Mouse (Mus musculus): Measurements from ENCODE around the gene 9430015G10Rik. TPM values are rescaled to one million over a fixed set of nuclear protein-coding genes. Genes with fewer than 3 reads are reported as not detected.

9430015G10Rik gene
- polyA plus RNA-seq, 1 experiment, result 89.1 TPM

- TF ChIP-seq POLR2A (IDR thresholded peaks at IDR 0.05; ENCODE audit: control insufficient read depth, extremely low read depth, insufficient read depth, low read length, poor library complexity), result no peak
- TF ChIP-seq CTCF (IDR thresholded peaks at IDR 0.05; ENCODE audit: borderline replicate concordance, control insufficient read depth, extremely low read depth, insufficient read depth, low read length, poor library complexity), result no peak
- WGBS, result 26% methylated on average over 13 of the region's 13 CpGs
- H3K27ac ChIP-seq (ENCODE audit: control insufficient read depth, insufficient read depth, low read length), result peak overlapping the region; percentile 47; the same call in 1 of the 2 replicates
- no peaks in the 10 kb centered on the region for H3K27me3 ChIP-seq (ENCODE audit: control insufficient read depth, insufficient read depth, low read length)
- H3K4me1 ChIP-seq (replicated peaks; ENCODE audit: control insufficient read depth, insufficient read depth, low read length), result peaks cover 3% of the 10 kb centered on the region
- peak overlapping the region; percentile 51 for H3K4me3 ChIP-seq (ENCODE audit: control insufficient read depth, insufficient read depth, low read length)
- DNase-seq, result peak; percentile 22
- no peaks in the 10 kb centered on the region for H3K36me3 ChIP-seq (ENCODE audit: control insufficient read depth, insufficient read depth, low read length)
Measured at GRCm38 (mm10) chr4:156108606-156109546, 906 bp upstream of the 9430015G10Rik start.

GRCm38 (mm10) chr4:156124077-156124476, 14.3 kb downstream of the 9430015G10Rik start:
- no peaks in the 10 kb centered on the region for H3K27me3 ChIP-seq (ENCODE audit: control insufficient read depth, insufficient read depth, low read length)
- no peak for TF ChIP-seq CTCF (IDR thresholded peaks at IDR 0.05; ENCODE audit: borderline replicate concordance, control insufficient read depth, extremely low read depth, insufficient read depth, low read length, poor library complexity)
- TF ChIP-seq POLR2A (IDR thresholded peaks at IDR 0.05; ENCODE audit: control insufficient read depth, extremely low read depth, insufficient read depth, low read length, poor library complexity), result no peak
- no peak overlapping the region for H3K27ac ChIP-seq (ENCODE audit: control insufficient read depth, insufficient read depth, low read length)
- DNase-seq, result no peak
- no peaks in the 10 kb centered on the region for H3K4me1 ChIP-seq (replicated peaks; ENCODE audit: control insufficient read depth, insufficient read depth, low read length)
- no peak overlapping the region for H3K4me3 ChIP-seq (ENCODE audit: control insufficient read depth, insufficient read depth, low read length)
- 99% methylated on average over 7 of the region's 7 CpGs for WGBS
- H3K36me3 ChIP-seq (ENCODE audit: control insufficient read depth, insufficient read depth, low read length), result peaks cover 29% of the 10 kb centered on the region; the same call in 1 of the 2 replicates

GRCm38 (mm10) chr4:156125393-156125792, 15.6 kb downstream of the 9430015G10Rik start:
- no peak overlapping the region for H3K27ac ChIP-seq (ENCODE audit: control insufficient read depth, insufficient read depth, low read length)
- no peak for DNase-seq
- no peaks in the 10 kb centered on the region for H3K4me1 ChIP-seq (replicated peaks; ENCODE audit: control insufficient read depth, insufficient read depth, low read length)
- H3K27me3 ChIP-seq (ENCODE audit: control insufficient read depth, insufficient read depth, low read length), result no peaks in the 10 kb centered on the region
- peaks cover 15% of the 10 kb centered on the region; the same call in 1 of the 2 replicates for H3K36me3 ChIP-seq (ENCODE audit: control insufficient read depth, insufficient read depth, low read length)
- no peak for TF ChIP-seq POLR2A (IDR thresholded peaks at IDR 0.05; ENCODE audit: control insufficient read depth, extremely low read depth, insufficient read depth, low read length, poor library complexity)
- no peak for TF ChIP-seq CTCF (IDR thresholded peaks at IDR 0.05; ENCODE audit: borderline replicate concordance, control insufficient read depth, extremely low read depth, insufficient read depth, low read length, poor library complexity)
- WGBS, result 98% methylated on average over 6 of the region's 6 CpGs
- H3K4me3 ChIP-seq (ENCODE audit: control insufficient read depth, insufficient read depth, low read length), result no peak overlapping the region

GRCm38 (mm10) chr4:156126841-156127240, 17.1 kb downstream of the 9430015G10Rik start:
- TF ChIP-seq POLR2A (IDR thresholded peaks at IDR 0.05; ENCODE audit: control insufficient read depth, extremely low read depth, insufficient read depth, low read length, poor library complexity) (no peak), CTCF (IDR thresholded peaks at IDR 0.05; ENCODE audit: borderline replicate concordance, control insufficient read depth, extremely low read depth, insufficient read depth, low read length, poor library complexity) (no peak)
- no peak overlapping the region for H3K27ac ChIP-seq (ENCODE audit: control insufficient read depth, insufficient read depth, low read length)
- WGBS, result 89% methylated on average over 7 of the region's 7 CpGs

GRCm38 (mm10) chr4:156128746-156129145, 19.0 kb downstream of the 9430015G10Rik start:
- no peak for TF ChIP-seq CTCF (IDR thresholded peaks at IDR 0.05; ENCODE audit: borderline replicate concordance, control insufficient read depth, extremely low read depth, insufficient read depth, low read length, poor library complexity)
- no peak for TF ChIP-seq POLR2A (IDR thresholded peaks at IDR 0.05; ENCODE audit: control insufficient read depth, extremely low read depth, insufficient read depth, low read length, poor library complexity)
- Histone ChIP-seq H3K36me3 (ENCODE audit: control insufficient read depth, insufficient read depth, low read length) (0 out of 2 replicates have a peak, but pooled peaks cover 8% of the 10 kb centered on the region), H3K27ac (ENCODE audit: control insufficient read depth, insufficient read depth, low read length) (no peak overlapping the region), H3K4me1 (replicated peaks; ENCODE audit: control insufficient read depth, insufficient read depth, low read length) (no peaks in the 10 kb centered on the region), H3K27me3 (ENCODE audit: control insufficient read depth, insufficient read depth, low read length) (no peaks in the 10 kb centered on the region), H3K4me3 (ENCODE audit: control insufficient read depth, insufficient read depth, low read length) (no peak overlapping the region)
- 93% methylated on average over 5 of the region's 5 CpGs for WGBS
- no peak for DNase-seq

More at GRCm38 (mm10) chr4:156126841-156127240, 17.1 kb downstream of the 9430015G10Rik start:
- Histone ChIP-seq H3K4me1 (replicated peaks; ENCODE audit: control insufficient read depth, insufficient read depth, low read length) (no peaks in the 10 kb centered on the region), H3K4me3 (ENCODE audit: control insufficient read depth, insufficient read depth, low read length) (no peak overlapping the region), H3K27me3 (ENCODE audit: control insufficient read depth, insufficient read depth, low read length) (no peaks in the 10 kb centered on the region), H3K36me3 (ENCODE audit: control insufficient read depth, insufficient read depth, low read length) (peaks cover 8% of the 10 kb centered on the region; the same call in 1 of the 2 replicates)
- no peak for DNase-seq

- TF ChIP-seq CTCF (IDR thresholded peaks at IDR 0.05; ENCODE audit: borderline replicate concordance, control insufficient read depth, extremely low read depth, insufficient read depth, low read length, poor library complexity) (no peak), POLR2A (IDR thresholded peaks at IDR 0.05; ENCODE audit: control insufficient read depth, extremely low read depth, insufficient read depth, low read length, poor library complexity) (no peak)
- H3K4me3 ChIP-seq (ENCODE audit: control insufficient read depth, insufficient read depth, low read length), result no peak within 1 kb of the TSS
- DNase-seq, result no peak
- H3K27ac ChIP-seq (ENCODE audit: control insufficient read depth, insufficient read depth, low read length), result no peak within 1 kb of the TSS
- 94% methylated on average over 15 of the region's 15 CpGs for WGBS
- no peaks in the 10 kb centered on the region for H3K27me3 ChIP-seq (ENCODE audit: control insufficient read depth, insufficient read depth, low read length)
- H3K4me1 ChIP-seq (replicated peaks; ENCODE audit: control insufficient read depth, insufficient read depth, low read length), result no peaks in the 10 kb centered on the region
- 0 out of 2 replicates have a peak, but pooled peaks cover 5% of the 10 kb centered on the region for H3K36me3 ChIP-seq (ENCODE audit: control insufficient read depth, insufficient read depth, low read length)
Measured at GRCm38 (mm10) chr4:156130436-156130835, 20.7 kb downstream of the 9430015G10Rik start, which contains the start of gene Rnf223. Rnf223 (plus strand) TSS chr4:156130513.
